Mouse (Mus musculus) ZHBTc4 (cell line): Measurements from ENCODE around the gene Slc26a5.
A peak's percentile ranks its signal among the peaks of the same experiment; 100 is the strongest.

ENCODE experiments used
- DNase-seq: peaks from one replicate; pipeline ENCODE4 v3.0.0-alpha.2; 2011; ENCODE audit warnings: low read depth, low spot score

Slc26a5 gene

DNA sequence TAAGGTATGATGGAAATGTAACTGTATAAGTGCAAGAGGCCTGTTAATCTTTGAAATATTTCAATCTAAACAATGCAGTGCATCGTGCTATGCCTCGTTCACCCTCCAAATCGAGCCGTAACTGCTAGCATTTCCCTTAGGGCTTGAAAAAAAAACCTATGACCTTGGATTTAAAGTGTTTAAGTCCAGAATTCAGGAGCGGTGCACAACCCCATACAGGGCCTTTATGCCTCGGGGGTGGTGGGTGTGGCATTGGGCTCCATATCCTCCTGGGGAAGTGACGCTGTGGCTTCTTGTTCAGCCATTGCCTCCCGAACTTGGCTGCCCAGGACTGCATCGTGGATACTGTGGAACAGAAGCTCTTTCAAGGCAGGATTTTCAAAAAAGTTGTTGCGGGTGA lies 54.5 kb downstream of the Slc26a5 start:
- peak; percentile 84 for DNase-seq

DNA sequence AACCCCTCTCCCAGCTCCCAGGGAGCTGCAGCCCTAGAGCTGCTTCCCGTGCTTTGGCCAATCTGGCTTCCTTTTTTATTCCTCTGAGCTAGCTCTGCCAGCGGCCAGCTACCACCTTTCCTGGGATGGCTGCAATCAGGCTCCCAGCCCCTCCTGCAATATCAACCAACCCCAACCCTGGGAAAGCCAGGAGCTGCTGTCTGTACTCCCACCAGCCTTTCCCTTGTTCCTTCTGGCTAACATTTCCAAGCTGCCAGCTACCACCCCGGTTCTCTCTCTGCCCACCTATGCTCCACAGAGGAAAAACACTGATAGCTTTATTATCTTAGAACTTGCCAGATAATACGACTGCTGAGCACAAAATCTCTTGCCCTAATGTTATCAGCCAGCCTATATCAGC lies 60.6 kb downstream of the Slc26a5 start:
- no peak for DNase-seq

GRCm38 (mm10) chr5:21803691-21804188 lies 61.7 kb downstream of the Slc26a5 start:
- DNase-seq = peak; percentile 24

- DNase-seq = no peak
These were observed 62.5 kb downstream of the Slc26a5 start for GRCm38 (mm10) chr5:21802907-21803306.

- peak; percentile 94 for DNase-seq
These were observed 73.2 kb downstream of the Slc26a5 start for GRCm38 (mm10) chr5:21792166-21792565.

- no peak for DNase-seq
These were observed 76.3 kb downstream of the Slc26a5 start for GRCm38 (mm10) chr5:21789061-21789460.

GRCm38 (mm10) chr5:21787186-21788105 lies 78.0 kb downstream of the Slc26a5 start:
- no peak for DNase-seq

GRCm38 (mm10) chr5:21786258-21787185 lies 78.9 kb downstream of the Slc26a5 start:
- DNase-seq = peak; percentile 97

GRCm38 (mm10) chr5:21785776-21786175 lies 79.6 kb downstream of the Slc26a5 start:
- DNase-seq = no peak

DNA sequence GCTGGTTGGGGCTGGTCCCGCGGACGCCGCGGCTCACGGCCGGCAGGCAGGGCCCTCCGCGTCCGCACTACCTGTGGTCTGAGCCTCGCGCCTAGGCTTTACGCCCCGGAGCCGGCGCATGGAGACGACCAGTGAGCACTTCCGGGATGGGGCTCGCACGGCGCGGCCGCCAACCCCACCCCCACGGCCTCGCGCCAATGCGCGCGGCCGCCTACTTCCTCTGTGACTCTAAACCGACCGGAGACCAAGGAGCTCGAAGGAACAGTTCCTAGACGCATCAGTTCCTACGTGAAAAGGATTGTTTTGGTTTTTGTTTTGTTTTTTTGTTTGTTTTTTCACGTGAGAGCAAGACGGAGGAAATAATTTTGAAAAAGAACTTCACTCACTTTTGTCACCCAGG lies 80.4 kb downstream of the Slc26a5 start, which contains the start of the genes Dnajc2 and Psmc2:
TSS of gene Dnajc2 (minus strand) at position 199 of the 400 bp plus-strand sequence.
TSS of gene Psmc2 (plus strand) at position 231 of the 400 bp plus-strand sequence.
- DNase-seq = peak; percentile 97

GRCm38 (mm10) chr5:21784161-21785052 lies 81.0 kb downstream of the Slc26a5 start:
- DNase-seq = peak; percentile 55

DNA sequence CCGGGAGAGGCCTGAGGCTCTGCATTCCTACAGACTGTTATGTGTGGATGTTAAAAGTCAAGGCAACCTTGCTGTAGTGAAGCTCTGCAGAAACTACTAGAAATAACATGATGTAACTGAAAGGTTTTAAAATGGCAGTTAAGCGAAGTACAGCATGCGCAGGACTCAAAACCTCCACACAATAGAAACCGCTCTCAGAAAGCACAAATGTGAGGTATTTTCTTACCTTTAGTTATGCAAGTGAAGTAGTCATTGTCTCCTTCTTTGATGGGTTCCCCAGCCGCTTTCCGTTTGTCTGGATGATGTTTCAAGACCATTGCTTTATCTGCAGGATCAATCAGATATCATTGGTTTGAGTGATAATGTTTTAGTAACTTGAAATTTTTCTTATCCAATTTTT lies 88.9 kb downstream of the Slc26a5 start:
- DNase-seq = peak; percentile 39

- no peak for DNase-seq
These were observed 95.6 kb downstream of the Slc26a5 start for GRCm38 (mm10) chr5:21769841-21770240.

DNA sequence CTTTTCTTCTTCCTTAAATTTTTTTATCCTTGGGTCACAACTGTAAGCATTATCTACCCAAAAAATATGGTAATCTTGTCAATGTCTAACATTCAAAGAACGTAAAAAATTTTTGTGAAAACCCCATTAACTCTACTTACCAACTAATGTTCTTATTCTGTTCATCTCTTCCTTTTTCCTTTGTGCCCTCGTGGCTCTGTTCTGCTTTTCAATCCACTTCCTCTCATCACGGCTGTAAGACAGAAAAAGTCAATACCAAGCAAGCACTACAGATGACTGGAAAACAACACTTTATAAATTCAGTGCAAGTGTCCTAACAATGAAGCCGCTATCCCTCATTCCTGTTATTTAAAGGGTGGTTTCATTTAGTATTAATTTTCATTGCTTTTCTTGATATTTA lies 96.9 kb downstream of the Slc26a5 start:
- no peak for DNase-seq
